Mouse (Mus musculus) heart, postnatal 0 days (tissue): ENCODE measurements around the gene Ift172.

Source experiments
- CTCF ChIP-seq: IDR thresholded peaks from 2 replicates; pipeline ENCODE4 v1.5.1; 2016; ENCODE audit warnings: antibody characterized with exemption, control low read depth, low read depth
- EP300 ChIP-seq: IDR thresholded peaks from 2 replicates; pipeline ENCODE4 v1.6.1; 2016; ENCODE audit warnings: antibody characterized with exemption, low read depth

DNA sequence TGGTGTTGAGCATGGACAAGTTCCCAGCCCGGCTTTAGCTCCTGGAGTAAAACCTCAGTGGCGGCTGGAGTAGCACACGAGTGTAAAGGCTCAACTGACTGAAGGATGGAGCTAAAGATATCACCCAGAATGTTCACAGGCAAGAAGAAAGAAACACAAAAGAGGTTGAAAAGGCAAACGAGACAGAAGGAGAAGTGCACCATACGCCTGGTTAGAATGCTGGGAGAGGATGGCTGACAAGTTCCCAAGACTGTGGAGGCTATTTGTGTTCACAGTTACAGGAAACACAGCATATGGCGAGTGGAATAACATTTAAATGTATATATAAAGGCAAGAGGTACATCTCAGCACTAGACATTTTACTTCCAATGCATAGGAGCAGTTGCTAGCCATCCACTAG lies 17.9 kb downstream of the Ift172 start:
- no peak for TF ChIP-seq CTCF
- TF ChIP-seq EP300: no peak
